Mouse (Mus musculus): ENCODE data around the gene Kank2. TPM values are rescaled to one million over a fixed set of nuclear protein-coding genes. Genes with fewer than 3 reads are reported as not detected.

Gene Kank2
- polyA plus RNA-seq, 1 experiment from 2014 or later, result 20.0 TPM

GRCm38 (mm10) chr9:21835258-21835912 lies 36.8 kb upstream of the Kank2 start, which contains the start of gene Angptl8:
TSS of gene Angptl8 (plus strand) at chr9:21835510.
- H3K4me1 ChIP-seq (replicated peaks), result no peaks in the 10 kb centered on the region
- peaks cover 27% of the 10 kb centered on the region for H3K36me3 ChIP-seq
- ATAC-seq (replicated peaks; ENCODE audit: insufficient number of reproducible peaks, insufficient read depth, low FRiP score, low read depth), result no peak
- no peak within 1 kb of the TSS for H3K4me3 ChIP-seq
- no peaks in the 10 kb centered on the region for H3K9me3 ChIP-seq (replicated peaks)
- WGBS, result 86% methylated on average over 15 of the region's 15 CpGs
- H3K27me3 ChIP-seq, result no peaks in the 10 kb centered on the region
- no peak within 1 kb of the TSS for H3K9ac ChIP-seq
- no peak within 1 kb of the TSS for H3K27ac ChIP-seq
- no peak within 1 kb of the TSS for H3K4me2 ChIP-seq

DNA sequence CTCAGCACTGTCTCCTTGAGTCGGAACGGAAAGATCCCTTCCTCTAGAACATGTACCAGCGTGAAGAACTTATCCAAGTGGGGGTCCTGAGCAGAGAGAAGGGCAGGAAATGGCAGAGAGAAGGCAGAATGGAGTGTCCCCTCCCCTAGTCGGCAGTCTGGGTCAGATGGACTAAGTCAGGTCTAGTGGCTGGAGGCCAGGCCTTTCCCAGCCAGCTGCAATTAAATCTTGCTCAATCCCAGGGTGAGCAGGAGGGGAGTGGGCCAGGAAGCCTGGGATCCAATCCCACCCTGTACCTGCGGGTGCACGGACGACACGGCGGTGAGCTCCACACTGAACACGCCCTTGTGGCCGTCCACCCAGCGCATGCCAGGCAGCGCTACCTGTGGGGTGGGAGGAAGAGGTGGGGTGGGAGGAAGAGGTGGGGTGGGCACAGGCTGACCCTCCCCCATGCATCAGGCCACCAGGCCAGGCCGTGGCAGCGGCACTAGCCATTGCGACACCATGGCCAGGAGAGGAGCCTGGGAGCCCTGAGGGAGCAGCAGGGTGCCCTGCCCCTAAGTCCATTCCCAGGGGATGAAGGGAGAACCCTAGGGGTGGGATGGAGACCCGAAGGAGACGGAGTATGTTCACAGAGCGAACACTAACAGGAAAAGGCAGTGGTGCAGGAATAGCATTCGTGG lies 33.2 kb upstream of the Kank2 start:
- Histone ChIP-seq H3K9ac (no peak overlapping the region), H3K4me2 (no peak overlapping the region), H3K27ac (no peak overlapping the region), H3K27me3 (no peaks in the 10 kb centered on the region), H3K9me3 (replicated peaks) (no peaks in the 10 kb centered on the region), H3K4me1 (replicated peaks) (no peaks in the 10 kb centered on the region), H3K36me3 (peaks cover 18% of the 10 kb centered on the region), H3K4me3 (no peak overlapping the region)
- ATAC-seq (replicated peaks; ENCODE audit: insufficient number of reproducible peaks, insufficient read depth, low FRiP score, low read depth), result no peak
- WGBS, result 88% methylated on average over 20 of the region's 20 CpGs

DNA sequence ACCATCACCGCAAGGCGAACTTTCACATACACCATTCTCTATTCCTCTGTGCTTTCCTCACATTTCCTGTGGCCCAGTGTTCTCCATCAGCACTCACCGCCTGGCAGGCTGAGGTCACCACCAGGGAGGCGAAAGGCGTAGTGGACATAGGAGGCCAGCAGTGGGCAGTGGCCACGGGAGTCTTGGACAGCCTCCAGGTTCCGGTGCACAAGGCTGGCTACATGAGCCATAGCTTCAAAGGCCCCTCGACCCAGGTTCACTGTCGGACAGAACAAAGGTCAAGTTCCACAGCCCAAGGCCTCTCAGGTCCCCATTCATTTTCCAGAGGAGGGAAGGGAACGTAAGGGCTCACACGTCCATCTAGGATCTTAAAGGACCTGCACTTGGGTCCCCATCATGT lies 32.4 kb upstream of the Kank2 start:
- H3K27me3 ChIP-seq, result no peaks in the 10 kb centered on the region
- no peaks in the 10 kb centered on the region for H3K9me3 ChIP-seq (replicated peaks)
- WGBS, result 75% methylated on average over 11 of the region's 11 CpGs
- H3K4me3 ChIP-seq, result no peak overlapping the region
- peaks cover 18% of the 10 kb centered on the region for H3K36me3 ChIP-seq
- no peak overlapping the region for H3K27ac ChIP-seq
- ATAC-seq (replicated peaks; ENCODE audit: insufficient number of reproducible peaks, insufficient read depth, low FRiP score, low read depth), result no peak
- no peak overlapping the region for H3K4me2 ChIP-seq
- no peak overlapping the region for H3K9ac ChIP-seq
- no peaks in the 10 kb centered on the region for H3K4me1 ChIP-seq (replicated peaks)

- Histone ChIP-seq H3K36me3 (peaks cover 17% of the 10 kb centered on the region), H3K4me3 (no peak overlapping the region), H3K9me3 (replicated peaks) (no peaks in the 10 kb centered on the region), H3K27me3 (no peaks in the 10 kb centered on the region), H3K9ac (no peak overlapping the region), H3K27ac (no peak overlapping the region), H3K4me1 (replicated peaks) (no peaks in the 10 kb centered on the region), H3K4me2 (no peak overlapping the region)
- ATAC-seq (replicated peaks; ENCODE audit: insufficient number of reproducible peaks, insufficient read depth, low FRiP score, low read depth), result no peak
- 85% methylated on average over 5 of the region's 5 CpGs for WGBS
These were observed 31.9 kb upstream of the Kank2 start for GRCm38 (mm10) chr9:21830461-21830850.

DNA sequence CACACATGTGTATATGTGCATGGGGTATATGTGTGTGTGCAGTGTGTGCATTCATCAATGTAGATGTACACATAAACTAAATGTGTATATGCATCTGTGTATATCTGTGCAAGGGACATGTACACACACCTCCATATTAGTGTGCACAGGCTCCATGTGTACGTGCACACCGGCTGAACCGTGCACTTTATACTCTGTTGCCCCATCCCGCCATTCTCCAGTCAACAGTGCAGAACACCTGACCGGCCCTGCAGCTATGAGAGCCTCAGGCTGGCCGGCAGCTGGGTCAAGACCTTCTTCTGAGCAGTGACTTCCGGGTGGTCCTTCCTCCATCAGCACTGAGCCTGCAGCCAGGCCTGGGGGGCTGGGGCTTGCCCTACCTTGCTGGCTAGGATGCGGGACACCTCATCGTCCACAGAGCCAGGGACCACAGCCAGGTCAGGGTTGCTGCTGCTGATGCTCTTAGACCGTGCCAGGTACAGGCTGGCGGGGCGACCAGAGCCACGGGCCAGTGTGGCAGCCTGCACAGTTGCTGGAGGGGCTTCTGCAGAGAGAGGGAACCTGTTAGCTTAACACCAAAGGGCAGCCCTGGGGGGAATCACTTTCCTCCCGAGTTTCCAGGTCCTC lies 31.4 kb upstream of the Kank2 start:
- ATAC-seq (replicated peaks; ENCODE audit: insufficient number of reproducible peaks, insufficient read depth, low FRiP score, low read depth), result no peak
- H3K27me3 ChIP-seq, result no peaks in the 10 kb centered on the region
- no peaks in the 10 kb centered on the region for H3K4me1 ChIP-seq (replicated peaks)
- H3K4me3 ChIP-seq, result no peak overlapping the region
- no peak overlapping the region for H3K4me2 ChIP-seq
- 83% methylated on average over 14 of the region's 14 CpGs for WGBS
- no peak overlapping the region for H3K9ac ChIP-seq
- no peak overlapping the region for H3K27ac ChIP-seq
- H3K36me3 ChIP-seq, result peaks cover 12% of the 10 kb centered on the region
- no peaks in the 10 kb centered on the region for H3K9me3 ChIP-seq (replicated peaks)

GRCm38 (mm10) chr9:21824366-21824765 lies 25.8 kb upstream of the Kank2 start:
- no peak for ATAC-seq (replicated peaks; ENCODE audit: insufficient number of reproducible peaks, insufficient read depth, low FRiP score, low read depth)

GRCm38 (mm10) chr9:21823957-21824356 lies 25.4 kb upstream of the Kank2 start:
- H3K9me3 ChIP-seq (replicated peaks), result no peaks in the 10 kb centered on the region
- H3K27ac ChIP-seq, result no peak overlapping the region
- H3K36me3 ChIP-seq, result peaks cover 13% of the 10 kb centered on the region; the same call in 1 of the 2 replicates
- H3K9ac ChIP-seq, result no peak overlapping the region
- no peaks in the 10 kb centered on the region for H3K4me1 ChIP-seq (replicated peaks)
- WGBS, result 61% methylated on average over 4 of the region's 4 CpGs
- H3K4me2 ChIP-seq, result no peak overlapping the region
- no peak overlapping the region for H3K4me3 ChIP-seq
- no peak for ATAC-seq (replicated peaks; ENCODE audit: insufficient number of reproducible peaks, insufficient read depth, low FRiP score, low read depth)
- no peaks in the 10 kb centered on the region for H3K27me3 ChIP-seq

More at GRCm38 (mm10) chr9:21824366-21824765, 25.8 kb upstream of the Kank2 start:
- Histone ChIP-seq H3K27ac (no peak overlapping the region), H3K36me3 (peaks cover 17% of the 10 kb centered on the region), H3K9ac (no peak overlapping the region), H3K4me3 (no peak overlapping the region), H3K27me3 (no peaks in the 10 kb centered on the region), H3K9me3 (replicated peaks) (no peaks in the 10 kb centered on the region), H3K4me1 (replicated peaks) (no peaks in the 10 kb centered on the region), H3K4me2 (no peak overlapping the region)
- WGBS, result 70% methylated on average over 10 of the region's 10 CpGs

- ATAC-seq (replicated peaks; ENCODE audit: insufficient number of reproducible peaks, insufficient read depth, low FRiP score, low read depth), result no peak
- peaks cover 13% of the 10 kb centered on the region; the same call in 1 of the 2 replicates for H3K36me3 ChIP-seq
These were observed 24.1 kb upstream of the Kank2 start for GRCm38 (mm10) chr9:21822686-21823085.

GRCm38 (mm10) chr9:21820183-21820582 lies 21.6 kb upstream of the Kank2 start:
- no peak overlapping the region for H3K4me2 ChIP-seq
- ATAC-seq (replicated peaks; ENCODE audit: insufficient number of reproducible peaks, insufficient read depth, low FRiP score, low read depth), result no peak
- WGBS, result 83% methylated on average over 12 of the region's 12 CpGs
- peaks cover 24% of the 10 kb centered on the region; the same call in 1 of the 2 replicates for H3K36me3 ChIP-seq
- no peaks in the 10 kb centered on the region for H3K4me1 ChIP-seq (replicated peaks)
- H3K9me3 ChIP-seq (replicated peaks), result no peaks in the 10 kb centered on the region
- no peaks in the 10 kb centered on the region for H3K27me3 ChIP-seq
- no peak overlapping the region for H3K9ac ChIP-seq
- no peak overlapping the region for H3K27ac ChIP-seq
- no peak overlapping the region for H3K4me3 ChIP-seq

More at GRCm38 (mm10) chr9:21822686-21823085, 24.1 kb upstream of the Kank2 start:
- 79% methylated on average over 6 of the region's 6 CpGs for WGBS
- Histone ChIP-seq H3K4me2 (no peak overlapping the region), H3K9ac (no peak overlapping the region), H3K27me3 (no peaks in the 10 kb centered on the region), H3K4me1 (replicated peaks) (no peaks in the 10 kb centered on the region), H3K9me3 (replicated peaks) (no peaks in the 10 kb centered on the region), H3K4me3 (no peak overlapping the region), H3K27ac (no peak overlapping the region)

DNA sequence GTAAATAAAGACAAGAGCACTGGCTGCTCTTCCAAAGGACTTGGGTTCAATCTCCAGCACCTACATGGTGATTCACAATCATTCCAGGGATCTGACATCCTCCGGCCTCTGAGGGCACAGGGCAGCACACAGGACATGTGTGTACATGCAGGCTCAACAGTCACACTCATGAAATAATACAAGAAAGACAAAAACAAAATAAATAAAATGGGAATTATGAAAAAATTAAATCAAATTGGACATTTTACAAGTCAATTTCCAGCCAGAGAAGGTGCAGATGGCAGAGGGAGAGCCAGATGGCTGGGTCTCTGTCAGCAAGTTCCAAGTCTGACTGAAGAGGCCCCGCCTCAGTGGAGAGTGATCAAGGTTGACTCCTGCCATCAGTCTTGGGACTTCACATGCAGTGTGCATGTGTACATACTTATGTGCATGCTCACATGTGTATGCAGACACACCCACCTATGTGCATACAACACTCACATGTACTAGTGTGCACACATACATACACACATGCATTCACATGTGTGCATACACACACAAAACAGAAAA lies 20.7 kb upstream of the Kank2 start:
- WGBS, result 89% methylated on average over 2 of the region's 2 CpGs
- ATAC-seq (replicated peaks; ENCODE audit: insufficient number of reproducible peaks, insufficient read depth, low FRiP score, low read depth), result no peak

DNA sequence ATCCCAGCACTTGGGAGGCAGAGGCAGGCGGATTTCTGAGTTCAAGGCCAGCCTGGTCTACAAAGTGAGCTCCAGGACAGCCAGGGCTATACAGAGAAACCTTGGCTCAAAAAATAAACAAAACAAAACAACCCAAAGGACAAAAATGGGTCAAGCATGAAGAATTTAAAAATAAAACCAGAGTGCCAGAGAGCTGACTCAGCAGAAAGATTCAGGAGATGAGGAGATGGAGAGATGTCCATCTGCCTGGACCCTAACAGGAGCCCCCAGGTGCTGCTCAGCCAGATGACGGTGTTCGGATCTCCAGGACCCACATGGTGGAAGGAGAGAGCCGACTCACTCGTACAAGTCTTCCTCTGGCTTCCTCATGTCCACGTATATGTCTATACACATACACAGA lies 20.0 kb upstream of the Kank2 start:
- Histone ChIP-seq H3K4me2 (no peak overlapping the region), H3K9ac (no peak overlapping the region), H3K4me3 (no peak overlapping the region), H3K4me1 (replicated peaks) (no peaks in the 10 kb centered on the region), H3K27me3 (no peaks in the 10 kb centered on the region), H3K36me3 (peaks cover 29% of the 10 kb centered on the region; the same call in 1 of the 2 replicates), H3K9me3 (replicated peaks) (no peaks in the 10 kb centered on the region), H3K27ac (no peak overlapping the region)
- 92% methylated on average over 6 of the region's 6 CpGs for WGBS
- no peak for ATAC-seq (replicated peaks; ENCODE audit: insufficient number of reproducible peaks, insufficient read depth, low FRiP score, low read depth)

More for the DNA sequence above, 20.7 kb upstream of the Kank2 start:
- Histone ChIP-seq H3K4me2 (no peak overlapping the region), H3K9me3 (replicated peaks) (no peaks in the 10 kb centered on the region), H3K27me3 (no peaks in the 10 kb centered on the region), H3K36me3 (peaks cover 28% of the 10 kb centered on the region; the same call in 1 of the 2 replicates), H3K27ac (no peak overlapping the region), H3K4me3 (no peak overlapping the region), H3K9ac (no peak overlapping the region), H3K4me1 (replicated peaks) (no peaks in the 10 kb centered on the region)
